Mouse (Mus musculus) left cerebral cortex, postnatal 14 days (tissue): ENCODE results near the gene Ppil1. TPM values are rescaled to one million over a fixed set of nuclear protein-coding genes. Genes with fewer than 3 reads are reported as not detected.

Experiments used
- DNase-seq, 2 experiments: peaks; one replicate each; pipeline ENCODE4 v3.0.0; 2021 to 2022; ENCODE audit warnings: low spot score in 2 of 2, mixed read lengths in 1 of 2
- intact Hi-C: fragments of 180-260 bp; cut with DNase I; formaldehyde crosslinking; loops from one replicate; pipeline ENCODE4 v1.15.1; 2025
- total RNA-seq, 2 experiments: library from RNA; stranded (reverse); gene quantifications; 2 replicates each; pipeline ENCODE4 v1.2.3; 2021

Ppil1 gene
- total RNA-seq, 2 experiments from 2014 or later = 17.8 to 17.9 TPM

DNA sequence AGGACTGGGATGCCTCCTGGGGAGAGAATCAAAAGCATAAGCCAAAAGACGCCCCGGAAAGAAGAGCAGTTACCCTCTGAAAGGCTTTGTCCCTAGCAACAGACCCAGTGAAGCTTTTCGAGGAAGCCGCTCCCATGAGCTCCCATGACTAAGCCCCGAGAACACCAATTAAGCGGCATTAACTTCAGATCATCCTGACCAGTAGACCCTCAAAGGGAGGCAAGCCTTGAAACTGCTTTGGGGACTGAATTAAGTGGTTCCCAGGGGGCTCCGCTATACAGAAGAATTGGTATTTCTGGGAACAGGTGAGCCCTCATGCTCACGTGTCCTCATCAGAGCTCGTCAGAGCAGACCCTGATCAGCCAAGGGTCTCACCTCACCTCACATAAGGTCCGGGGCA is 49.3 kb downstream of the Ppil1 start:
- intact Hi-C loops = no loop called here
- DNase-seq = no peak

DNA sequence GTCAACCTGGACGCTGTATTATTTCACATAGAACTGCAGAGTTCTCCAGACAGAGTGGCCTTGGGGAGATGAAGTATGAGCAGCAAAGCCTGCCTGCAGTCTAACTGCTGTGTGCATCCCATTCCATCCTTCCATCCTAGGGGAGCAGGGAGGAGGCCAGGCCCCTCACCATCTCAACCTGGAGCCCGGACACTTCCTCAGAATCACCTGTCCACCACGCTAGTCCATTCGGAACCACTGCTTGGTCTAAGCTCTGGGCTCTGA is 49.9 kb downstream of the Ppil1 start:
- no peak for DNase-seq
- intact Hi-C loops = no loop called here

DNA sequence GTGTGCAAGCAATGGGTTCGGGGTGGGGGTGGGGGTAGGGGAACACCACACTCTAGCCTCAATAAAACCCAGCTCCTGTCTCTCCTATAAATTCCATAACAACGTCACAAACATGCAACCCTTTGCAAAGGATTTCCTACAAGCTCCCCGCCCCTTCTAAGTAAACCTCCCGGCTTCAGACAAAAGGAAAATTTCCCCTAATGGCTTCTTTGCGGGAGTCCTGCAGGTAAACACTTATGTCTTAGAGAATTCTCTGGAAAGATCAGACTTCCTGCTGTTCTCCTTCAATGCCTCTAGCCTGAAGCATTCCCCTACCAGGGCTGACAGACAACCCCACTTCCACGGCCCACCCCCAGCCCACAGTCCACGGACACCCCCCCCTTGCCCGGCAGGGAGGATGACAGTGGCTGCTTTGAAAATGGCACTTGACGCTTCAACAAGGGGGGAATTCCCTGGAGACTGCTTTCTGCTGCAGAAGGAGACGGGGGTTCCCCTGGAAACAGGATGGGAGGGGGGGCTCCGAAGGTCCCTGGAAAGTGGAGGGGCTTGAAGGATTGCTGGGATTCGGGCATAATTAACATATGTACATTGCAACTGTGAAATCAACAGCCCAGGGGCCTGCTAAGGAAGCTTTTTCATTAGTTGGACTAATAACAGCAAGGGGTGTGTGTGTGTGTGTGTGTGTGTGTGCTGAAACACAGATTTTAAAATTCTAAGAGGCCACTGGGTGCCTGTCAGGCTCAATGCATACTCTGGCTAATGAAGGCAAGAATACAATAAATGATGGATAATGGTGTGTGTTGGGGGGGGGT is 50.4 kb downstream of the Ppil1 start:
- no peak for DNase-seq
- intact Hi-C loops = no loop called here

DNA sequence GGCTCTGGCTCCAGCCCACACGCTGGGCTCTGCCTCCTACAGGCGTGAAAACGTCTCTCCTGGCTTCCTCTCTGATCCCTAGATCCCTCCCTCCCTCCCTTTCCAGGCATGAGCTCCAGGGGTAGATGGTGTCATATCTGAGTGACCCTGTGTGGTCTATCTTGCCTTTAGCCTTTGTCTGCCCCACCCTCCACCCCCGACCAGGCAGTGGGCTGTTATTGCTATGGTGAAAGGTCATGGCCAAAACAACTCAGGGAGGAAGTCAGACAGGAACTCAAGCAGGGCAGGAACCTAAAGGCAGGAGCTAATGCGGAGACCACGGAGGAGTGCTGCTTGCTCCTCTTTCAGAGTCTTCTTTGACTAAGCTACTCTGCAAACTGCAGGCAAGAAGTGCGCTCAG is 52.1 kb downstream of the Ppil1 start:
- DNase-seq = no peak
- intact Hi-C loops = no loop called here

DNA sequence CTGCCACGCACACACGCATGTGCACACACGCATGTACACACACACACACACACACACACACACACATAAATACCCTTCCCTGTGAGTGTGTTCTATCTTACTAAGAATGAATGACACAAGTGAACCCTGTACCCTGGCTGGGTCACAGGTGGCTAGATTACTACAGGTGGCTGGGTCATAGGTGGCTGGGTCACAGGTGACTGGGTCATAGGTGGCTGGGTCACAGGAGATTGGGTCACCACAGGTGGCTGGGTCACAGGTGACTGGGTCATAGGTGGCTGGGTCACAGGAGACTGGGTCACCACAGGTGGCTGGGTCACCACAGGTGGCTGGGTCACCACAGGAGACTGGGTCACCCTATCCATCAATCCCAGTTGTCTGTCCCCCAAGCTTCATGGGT is 53.9 kb downstream of the Ppil1 start:
- intact Hi-C loops = no loop called here
- no peak for DNase-seq

DNA sequence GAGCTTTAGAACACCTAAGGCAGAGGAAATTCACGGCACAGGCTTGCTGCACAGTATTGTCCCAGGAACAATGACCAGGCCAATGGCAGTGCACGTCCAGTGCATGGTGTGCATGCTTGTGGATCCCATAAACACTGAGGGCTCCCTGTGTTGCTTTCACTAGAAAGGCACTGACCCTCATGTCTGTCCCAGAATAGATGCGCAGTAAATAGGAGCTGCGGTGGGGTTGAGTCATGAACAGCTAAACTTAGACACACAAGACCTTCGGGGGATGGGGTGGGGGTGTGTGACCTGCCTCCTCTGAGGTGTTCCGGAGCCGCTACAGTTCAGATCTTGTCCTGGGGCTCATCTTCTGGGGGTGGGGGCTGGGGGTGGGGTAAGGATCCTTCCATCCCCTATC is 57.9 kb downstream of the Ppil1 start:
- intact Hi-C loops = no loop called here
- DNase-seq = no peak

DNA sequence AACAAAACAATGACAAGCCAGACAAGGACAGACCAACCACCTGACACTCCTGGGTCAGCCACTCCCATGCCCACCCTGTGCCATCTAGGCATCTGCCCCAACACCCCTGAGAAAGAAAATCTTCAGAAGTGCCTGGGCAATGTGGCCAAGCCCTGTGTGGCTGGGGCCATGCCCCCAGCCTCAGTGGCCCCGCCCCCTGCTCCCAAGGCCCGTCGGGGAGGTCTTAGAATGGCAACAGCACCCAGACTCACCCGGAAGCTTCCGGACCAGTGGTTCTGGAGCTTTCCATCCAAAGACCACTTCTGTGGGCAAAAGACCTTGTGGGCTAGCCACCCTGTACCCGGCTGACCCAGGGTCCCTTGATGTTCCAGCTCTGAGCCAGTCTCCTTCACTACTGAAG is 61.4 kb downstream of the Ppil1 start:
- intact Hi-C loops = no loop called here
- DNase-seq = no peak

Other genes starting within 250 kb of the Ppil1 start
- 100 to 1,000 TPM; 125 to 127 TPM for gene Srsf3, start 231.6 kb downstream of the Ppil1 start, total RNA-seq
- gene Cdkn1a, start 173.2 kb downstream of the Ppil1 start, total RNA-seq = 10 to 100 TPM; 25.7 to 35.7 TPM
- not detected for gene Rab44, start 150.0 kb downstream of the Ppil1 start, total RNA-seq
- 10 to 100 TPM; 82.0 to 86.5 TPM for gene Cpne5, start 26.0 kb downstream of the Ppil1 start, total RNA-seq
- gene BC004004, start 4.6 kb upstream of the Ppil1 start, total RNA-seq = 100 to 1,000 TPM in 1 of 2 experiments, 10 to 100 TPM in 1; 87.5 to 103 TPM
- gene Pi16, start 53.5 kb upstream of the Ppil1 start, total RNA-seq = 1 to 10 TPM; 1.3 to 1.9 TPM
- 100 to 1,000 TPM; 486 to 490 TPM for gene Mtch1, start 83.7 kb upstream of the Ppil1 start, total RNA-seq
- 1 to 10 TPM; 4.8 to 9.0 TPM for gene Fgd2, start 96.7 kb upstream of the Ppil1 start, total RNA-seq
- gene Pim1, start 226.6 kb upstream of the Ppil1 start, total RNA-seq = 1 to 10 TPM; 3.4 to 4.2 TPM